Mouse (Mus musculus) E14TG2a.4 (cell line): Measurements from ENCODE around the gene Myo15.
A peak's percentile ranks its signal among the peaks of the same experiment; 100 is the strongest.

Experiments
- H3K27me3 ChIP-seq: 2 replicates; pipeline ENCODE4 v1.6.1; 2014; ENCODE audit warnings: low read length, control low read depth; ENCODE audit not compliant: insufficient read depth
- H3K36me3 ChIP-seq: 2 replicates; pipeline ENCODE4 v1.6.1; 2014; ENCODE audit warnings: low read length, control low read depth; ENCODE audit not compliant: insufficient read depth
- H3K4me1 ChIP-seq: replicated peaks from 2 replicates; pipeline ENCODE4 v1.6.1; 2014; ENCODE audit warnings: low read depth, low read length, control low read depth
- H3K4me3 ChIP-seq: replicated peaks from 2 replicates; pipeline ENCODE4 v1.5.1; 2014; ENCODE audit warnings: mild to moderate bottlenecking, low read length
- H3K9me3 ChIP-seq: 2 replicates; pipeline ENCODE4 v1.6.1; 2014; ENCODE audit warnings: low read length, control low read depth
- CTCF ChIP-seq: conservative IDR thresholded peaks from 2 replicates; pipeline ENCODE4 v1.5.1; 2014; ENCODE audit warnings: low read length
- NANOG ChIP-seq: IDR thresholded peaks from 2 replicates; pipeline ENCODE4 v1.6.1; 2014; ENCODE audit warnings: borderline replicate concordance, low read length, mixed read lengths
- POU5F1 ChIP-seq: IDR thresholded peaks from 2 replicates; pipeline ENCODE4 v1.6.1; 2014; ENCODE audit warnings: low read length, borderline replicate concordance

The Myo15 gene

GRCm38 (mm10) chr11:60512520-60512919 is 43.4 kb downstream of the Myo15 start:
- Histone ChIP-seq H3K36me3 (no peaks in the 10 kb centered on the region), H3K27me3 (peaks cover 40% of the 10 kb centered on the region), H3K9me3 (no peaks in the 10 kb centered on the region), H3K4me1 (peaks cover 38% of the 10 kb centered on the region), H3K4me3 (no peak overlapping the region)
- TF ChIP-seq CTCF (peak; percentile 59), NANOG (no peak)

GRCm38 (mm10) chr11:60514941-60515340 is 45.8 kb downstream of the Myo15 start:
- no peak for TF ChIP-seq NANOG
- TF ChIP-seq CTCF, result no peak
- no peak for TF ChIP-seq POU5F1
- H3K36me3 ChIP-seq, result no peaks in the 10 kb centered on the region
- H3K4me1 ChIP-seq, result peaks cover 24% of the 10 kb centered on the region
- H3K27me3 ChIP-seq, result peaks cover 17% of the 10 kb centered on the region
- H3K9me3 ChIP-seq, result no peaks in the 10 kb centered on the region
- H3K4me3 ChIP-seq, result no peak overlapping the region

- H3K9me3 ChIP-seq, result no peaks in the 10 kb centered on the region
- peaks cover 6% of the 10 kb centered on the region; the same call in 1 of the 2 replicates for H3K4me1 ChIP-seq
- no peak overlapping the region for H3K4me3 ChIP-seq
- H3K27me3 ChIP-seq, result peaks cover 4% of the 10 kb centered on the region
- TF ChIP-seq CTCF (no peak), NANOG (no peak), POU5F1 (no peak)
- no peaks in the 10 kb centered on the region for H3K36me3 ChIP-seq
Measured at GRCm38 (mm10) chr11:60518305-60518704, 49.2 kb downstream of the Myo15 start.

- Histone ChIP-seq H3K36me3 (no peaks in the 10 kb centered on the region), H3K4me3 (no peak overlapping the region), H3K9me3 (no peaks in the 10 kb centered on the region), H3K4me1 (peaks cover 12% of the 10 kb centered on the region), H3K27me3 (peaks cover 4% of the 10 kb centered on the region)
- TF ChIP-seq POU5F1 (no peak), NANOG (no peak), CTCF (no peak)
Measured at GRCm38 (mm10) chr11:60522027-60522426, 52.9 kb downstream of the Myo15 start.

GRCm38 (mm10) chr11:60522661-60523365 is 53.7 kb downstream of the Myo15 start:
- no peak for TF ChIP-seq NANOG
- TF ChIP-seq CTCF, result no peak
- no peak for TF ChIP-seq POU5F1
- no peaks in the 10 kb centered on the region for H3K27me3 ChIP-seq
- H3K4me3 ChIP-seq, result no peak overlapping the region
- no peaks in the 10 kb centered on the region for H3K36me3 ChIP-seq
- H3K4me1 ChIP-seq, result peaks cover 15% of the 10 kb centered on the region
- no peaks in the 10 kb centered on the region for H3K9me3 ChIP-seq

- TF ChIP-seq POU5F1 (no peak), NANOG (0 out of 2 replicates have a peak, but pooled peaks have one; percentile 13), CTCF (no peak)
- H3K4me3 ChIP-seq, result no peak overlapping the region
- no peaks in the 10 kb centered on the region for H3K9me3 ChIP-seq
- H3K4me1 ChIP-seq, result peaks cover 20% of the 10 kb centered on the region
- H3K36me3 ChIP-seq, result no peaks in the 10 kb centered on the region
- H3K27me3 ChIP-seq, result no peaks in the 10 kb centered on the region
Measured at GRCm38 (mm10) chr11:60526461-60526860, 57.3 kb downstream of the Myo15 start.

- H3K36me3 ChIP-seq, result peaks cover 18% of the 10 kb centered on the region
- H3K9me3 ChIP-seq, result no peaks in the 10 kb centered on the region
- H3K4me1 ChIP-seq, result peaks cover 40% of the 10 kb centered on the region
- H3K4me3 ChIP-seq, result peak overlapping the region; percentile 96; the same call in 1 of the 2 replicates
- TF ChIP-seq CTCF (no peak), POU5F1 (no peak), NANOG (no peak)
- no peaks in the 10 kb centered on the region for H3K27me3 ChIP-seq
Measured at GRCm38 (mm10) chr11:60535676-60536075, 66.5 kb downstream of the Myo15 start.

GRCm38 (mm10) chr11:60536180-60536858 is 67.2 kb downstream of the Myo15 start, which contains the start of gene Alkbh5:
Gene Alkbh5 (plus strand): TSS chr11:60536381.
- peaks cover 24% of the 10 kb centered on the region for H3K36me3 ChIP-seq
- peak within 1 kb of the TSS; percentile 96 for H3K4me3 ChIP-seq
- H3K27me3 ChIP-seq, result no peaks in the 10 kb centered on the region
- H3K4me1 ChIP-seq, result peaks cover 43% of the 10 kb centered on the region
- no peak for TF ChIP-seq CTCF
- TF ChIP-seq NANOG, result no peak
- TF ChIP-seq POU5F1, result no peak
- H3K9me3 ChIP-seq, result no peaks in the 10 kb centered on the region
